Mouse (Mus musculus): ENCODE data around the gene Cers6. TPM values are rescaled to one million over a fixed set of nuclear protein-coding genes. Genes with fewer than 3 reads are reported as not detected.

Gene Cers6
- polyA plus RNA-seq, 1 experiment from 2014 or later: 3.6 TPM

DNA sequence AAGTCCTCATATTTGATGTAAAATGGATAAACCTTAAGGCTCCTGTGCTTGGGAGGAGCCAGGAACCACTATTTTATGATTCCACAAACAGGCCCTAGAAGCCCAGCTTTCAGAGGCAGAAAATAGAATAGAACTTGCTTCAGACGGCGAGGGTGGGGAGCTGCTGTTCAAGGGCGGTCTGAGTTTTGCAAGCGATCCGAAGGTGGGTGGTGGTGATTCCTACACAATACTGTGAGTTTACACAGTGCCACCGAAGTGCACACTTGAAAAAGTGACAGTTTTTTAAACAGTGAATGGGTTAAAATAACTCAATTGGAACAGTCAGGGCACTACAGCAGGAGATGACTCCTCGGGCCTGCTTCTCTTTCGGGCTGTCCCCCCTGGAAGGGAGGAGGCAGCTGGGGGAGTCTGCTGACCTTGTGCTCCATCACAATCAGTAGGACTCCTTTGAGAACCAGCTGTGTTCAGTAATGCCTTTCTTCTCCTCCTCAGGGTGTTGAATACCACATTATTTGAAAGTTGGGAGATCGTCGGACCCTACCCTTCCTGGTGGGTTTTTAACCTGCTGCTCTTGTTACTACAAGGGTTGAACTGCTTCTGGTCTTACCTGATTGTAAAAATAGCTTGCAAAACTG, 243.4 kb downstream of the Cers6 start:
- WGBS (ENCODE audit: insufficient replicate concordance): 63% methylated on average over 10 of the region's 10 CpGs
- no peaks in the 10 kb centered on the region for H3K9me3 ChIP-seq (replicated peaks)
- no peak for DNase-seq

DNA sequence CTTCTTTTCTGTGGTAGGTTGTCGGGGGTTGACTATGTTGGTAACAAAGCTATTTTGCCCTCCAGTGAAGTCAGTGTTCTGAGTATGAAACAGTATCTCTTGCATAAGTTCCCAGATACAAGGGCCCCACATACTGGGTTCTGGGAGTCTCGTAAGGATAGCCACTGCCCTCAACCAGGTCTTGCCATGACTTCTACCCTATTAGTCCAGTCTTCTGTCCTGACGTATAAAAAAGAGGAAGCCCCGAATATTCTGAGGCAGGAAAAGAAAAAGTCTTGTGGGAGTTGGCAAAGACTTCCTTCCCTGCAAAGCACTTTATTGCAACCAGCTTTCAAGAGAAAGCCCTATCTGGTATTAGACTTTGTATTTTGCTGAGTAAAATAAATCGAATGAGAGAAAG, 248.0 kb downstream of the Cers6 start:
- no peak for DNase-seq
- H3K27ac ChIP-seq: no peak overlapping the region
- H3K36me3 ChIP-seq: no peaks in the 10 kb centered on the region
- WGBS (ENCODE audit: insufficient replicate concordance): 45% methylated on average over 5 of the region's 5 CpGs
- H3K4me1 ChIP-seq (replicated peaks): no peaks in the 10 kb centered on the region
- no peak overlapping the region for H3K4me3 ChIP-seq (replicated peaks)
- H3K9ac ChIP-seq: no peak overlapping the region
- no peak overlapping the region for H3K4me2 ChIP-seq
- ATAC-seq (ENCODE audit: low read depth): no peak
- no peaks in the 10 kb centered on the region for H3K27me3 ChIP-seq
- H3K9me3 ChIP-seq (replicated peaks): no peaks in the 10 kb centered on the region

More for the DNA sequence above, 243.4 kb downstream of the Cers6 start:
- no peak overlapping the region for H3K4me2 ChIP-seq
- no peak overlapping the region for H3K4me3 ChIP-seq (replicated peaks)
- no peaks in the 10 kb centered on the region for H3K36me3 ChIP-seq
- H3K4me1 ChIP-seq (replicated peaks): no peaks in the 10 kb centered on the region
- no peak overlapping the region for H3K27ac ChIP-seq
- no peaks in the 10 kb centered on the region for H3K27me3 ChIP-seq
- no peak for ATAC-seq (ENCODE audit: low read depth)
- H3K9ac ChIP-seq: no peak overlapping the region

DNA sequence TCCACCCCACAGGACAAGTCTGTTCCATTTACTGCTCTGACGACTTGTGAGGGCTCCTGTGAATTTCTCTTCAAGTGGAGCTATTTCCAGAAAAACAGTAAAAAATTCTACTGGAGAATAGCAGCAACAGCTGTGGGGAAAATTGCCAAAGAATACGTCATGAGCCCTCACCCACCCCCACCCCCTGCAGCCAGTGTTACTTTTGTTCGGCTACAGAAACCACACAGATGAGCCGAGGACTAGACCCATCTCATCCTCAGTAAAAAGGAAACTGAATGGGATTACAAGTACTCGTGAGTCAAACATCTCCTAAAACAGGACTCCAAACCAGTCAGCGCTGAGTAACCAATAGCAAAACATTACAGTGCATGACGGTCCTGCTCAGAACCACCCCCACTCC, 248.5 kb downstream of the Cers6 start:
- 46% methylated on average over 7 of the region's 7 CpGs for WGBS (ENCODE audit: insufficient replicate concordance)
- H3K4me1 ChIP-seq (replicated peaks): no peaks in the 10 kb centered on the region
- no peak overlapping the region for H3K4me2 ChIP-seq
- no peaks in the 10 kb centered on the region for H3K9me3 ChIP-seq (replicated peaks)
- H3K27ac ChIP-seq: no peak overlapping the region
- no peak overlapping the region for H3K9ac ChIP-seq
- H3K4me3 ChIP-seq (replicated peaks): no peak overlapping the region
- no peaks in the 10 kb centered on the region for H3K36me3 ChIP-seq
- DNase-seq (no peak), ATAC-seq (ENCODE audit: low read depth) (no peak)
- no peaks in the 10 kb centered on the region for H3K27me3 ChIP-seq

DNA sequence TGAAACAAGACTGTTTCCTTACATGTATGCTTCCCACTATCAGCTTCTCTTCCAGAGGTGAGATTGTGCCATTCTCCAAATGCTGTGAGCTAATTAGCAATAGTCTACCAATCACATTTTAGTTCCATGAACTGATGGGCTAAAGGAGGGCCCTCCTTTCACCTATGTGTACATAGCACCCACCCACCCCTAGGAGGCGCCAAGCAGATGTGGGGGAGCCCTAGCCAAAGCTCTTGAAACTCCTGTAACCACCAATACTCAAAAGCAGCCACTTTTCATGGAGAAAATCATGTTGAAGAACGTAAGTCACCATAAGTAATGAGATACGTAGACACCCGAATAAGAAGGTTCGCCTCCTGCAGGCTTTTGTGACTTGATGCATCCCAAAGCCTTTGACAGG, 251.4 kb downstream of the Cers6 start:
- 82% methylated on average over 5 of the region's 5 CpGs for WGBS (ENCODE audit: insufficient replicate concordance)
- Histone ChIP-seq H3K27me3 (no peaks in the 10 kb centered on the region), H3K27ac (no peak overlapping the region)

DNA sequence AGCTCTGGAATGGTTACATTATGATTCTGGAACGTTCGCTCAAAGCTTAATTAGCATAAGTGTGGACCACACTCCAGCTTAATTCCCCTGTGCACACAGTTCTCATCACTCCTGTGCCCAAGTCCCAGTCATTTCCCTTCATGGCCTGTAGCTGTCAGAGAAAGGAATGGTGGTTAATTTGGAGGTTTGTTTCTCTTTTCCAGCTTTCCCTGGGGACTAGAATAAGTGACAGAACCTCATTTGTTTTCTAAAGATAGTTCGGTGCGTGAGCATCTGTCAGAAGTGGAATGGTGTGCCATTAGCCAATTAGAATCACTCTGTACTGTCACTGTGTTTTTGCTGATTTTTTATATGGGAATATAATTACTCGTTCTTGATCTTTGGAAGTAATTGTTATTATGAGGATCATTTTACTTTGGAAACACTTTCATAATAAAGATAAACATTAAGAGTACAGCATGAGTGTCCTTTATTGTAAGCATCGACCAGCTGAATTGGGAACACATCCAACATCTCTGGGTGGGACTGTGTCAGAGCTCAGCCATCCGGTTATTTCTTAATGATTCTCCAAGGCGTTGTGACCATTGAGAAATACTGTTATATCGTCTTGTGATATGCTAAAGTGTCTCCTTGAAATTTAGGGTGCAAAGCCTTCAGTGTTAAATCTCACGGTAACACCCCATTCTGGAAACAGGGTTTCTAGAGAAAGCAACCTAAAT, 252.7 kb downstream of the Cers6 start:
- WGBS (ENCODE audit: insufficient replicate concordance): 80% methylated on average over 10 of the region's 10 CpGs
- ATAC-seq (ENCODE audit: low read depth) (no peak), DNase-seq (no peak)
- Histone ChIP-seq H3K4me1 (replicated peaks) (no peaks in the 10 kb centered on the region), H3K36me3 (peaks cover 6% of the 10 kb centered on the region; the same call in 1 of the 2 replicates), H3K4me2 (no peak overlapping the region), H3K9me3 (replicated peaks) (no peaks in the 10 kb centered on the region), H3K27ac (no peak overlapping the region), H3K27me3 (no peaks in the 10 kb centered on the region), H3K4me3 (replicated peaks) (no peak overlapping the region), H3K9ac (no peak overlapping the region)

More for the DNA sequence above, 251.4 kb downstream of the Cers6 start:
- peaks cover 6% of the 10 kb centered on the region; the same call in 1 of the 2 replicates for H3K36me3 ChIP-seq
- no peak for DNase-seq
- no peak overlapping the region for H3K4me2 ChIP-seq
- no peak overlapping the region for H3K4me3 ChIP-seq (replicated peaks)
- H3K9me3 ChIP-seq (replicated peaks): no peaks in the 10 kb centered on the region
- H3K9ac ChIP-seq: no peak overlapping the region
- no peak for ATAC-seq (ENCODE audit: low read depth)
- H3K4me1 ChIP-seq (replicated peaks): no peaks in the 10 kb centered on the region

DNA sequence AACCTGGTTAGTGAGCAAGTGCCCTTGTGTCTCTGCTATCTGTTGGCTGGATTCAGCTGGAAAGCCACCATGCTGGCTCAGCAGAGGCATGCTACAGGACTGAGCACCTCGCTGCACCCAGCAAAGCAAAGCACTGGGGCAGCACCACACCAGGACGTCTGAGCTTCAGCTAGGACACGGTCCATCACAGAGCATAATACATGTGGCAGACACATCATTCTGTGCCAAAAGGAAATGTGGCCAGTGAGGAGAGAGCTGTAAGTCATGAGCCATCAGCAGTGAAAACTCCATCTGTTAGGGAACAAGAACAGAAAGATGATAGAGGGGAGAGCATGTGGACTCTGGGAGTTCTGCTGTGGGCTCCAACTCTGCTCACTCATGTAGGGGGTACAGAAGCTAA, 254.7 kb downstream of the Cers6 start:
- Histone ChIP-seq H3K27ac (no peak overlapping the region), H3K9me3 (replicated peaks) (no peaks in the 10 kb centered on the region), H3K36me3 (peaks cover 6% of the 10 kb centered on the region; the same call in 1 of the 2 replicates), H3K4me1 (replicated peaks) (no peaks in the 10 kb centered on the region), H3K27me3 (no peaks in the 10 kb centered on the region), H3K9ac (no peak overlapping the region), H3K4me3 (replicated peaks) (no peak overlapping the region), H3K4me2 (no peak overlapping the region)
- 75% methylated on average over 3 of the region's 3 CpGs for WGBS (ENCODE audit: insufficient replicate concordance)
- DNase-seq (no peak), ATAC-seq (ENCODE audit: low read depth) (no peak)

DNA sequence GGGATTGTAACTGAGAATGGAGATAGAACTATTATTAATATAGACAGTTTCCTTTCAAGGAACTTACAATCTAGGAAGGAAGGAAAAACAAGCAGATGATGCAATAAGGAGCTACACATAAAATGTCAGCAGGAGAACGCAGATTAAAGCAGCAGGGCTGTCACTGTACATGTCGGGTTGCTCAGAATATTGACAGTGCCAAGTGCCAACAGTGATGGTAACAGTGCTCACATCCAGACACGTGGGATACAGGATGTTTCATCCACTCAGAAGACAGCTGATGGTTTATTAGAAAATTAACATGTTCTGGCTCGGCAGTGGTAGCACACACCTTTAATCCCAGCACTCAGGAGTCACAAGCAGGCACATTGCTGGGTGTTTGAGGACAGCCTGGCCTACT, 255.5 kb downstream of the Cers6 start:
- 66% methylated on average over 4 of the region's 4 CpGs for WGBS (ENCODE audit: insufficient replicate concordance)
- Histone ChIP-seq H3K4me3 (replicated peaks) (no peak overlapping the region), H3K4me2 (no peak overlapping the region), H3K27me3 (no peaks in the 10 kb centered on the region), H3K36me3 (peaks cover 6% of the 10 kb centered on the region; the same call in 1 of the 2 replicates), H3K27ac (no peak overlapping the region), H3K4me1 (replicated peaks) (no peaks in the 10 kb centered on the region), H3K9me3 (replicated peaks) (no peaks in the 10 kb centered on the region), H3K9ac (no peak overlapping the region)
- DNase-seq: no peak
- no peak for ATAC-seq (ENCODE audit: low read depth)

DNA sequence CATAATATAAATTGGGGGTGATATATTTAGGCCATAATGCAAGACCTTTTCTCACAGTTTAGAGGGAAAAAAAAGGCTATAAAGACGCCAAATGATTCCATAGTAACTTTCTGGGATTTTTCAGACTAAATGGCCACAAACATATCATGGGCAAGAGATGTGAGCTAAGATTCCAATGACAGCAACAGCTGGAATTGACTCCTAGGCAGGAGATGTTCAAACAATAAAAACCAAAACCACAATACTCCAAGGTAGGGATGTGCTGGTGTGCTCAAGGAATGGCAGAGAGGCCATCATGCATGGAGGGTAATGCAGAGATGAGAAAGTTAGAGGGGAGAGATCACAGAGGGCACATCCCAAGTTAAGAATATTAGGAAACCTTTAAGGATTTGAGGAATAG, 257.8 kb downstream of the Cers6 start:
- Histone ChIP-seq H3K9me3 (replicated peaks) (no peaks in the 10 kb centered on the region), H3K27ac (no peak overlapping the region), H3K27me3 (no peaks in the 10 kb centered on the region), H3K36me3 (peaks cover 6% of the 10 kb centered on the region; the same call in 1 of the 2 replicates), H3K4me1 (replicated peaks) (no peaks in the 10 kb centered on the region), H3K9ac (no peak overlapping the region), H3K4me3 (replicated peaks) (no peak overlapping the region), H3K4me2 (no peak overlapping the region)
- ATAC-seq (ENCODE audit: low read depth) (no peak), DNase-seq (no peak)
- WGBS (ENCODE audit: insufficient replicate concordance): 59% methylated on average over 1 of the region's 1 CpGs

DNA sequence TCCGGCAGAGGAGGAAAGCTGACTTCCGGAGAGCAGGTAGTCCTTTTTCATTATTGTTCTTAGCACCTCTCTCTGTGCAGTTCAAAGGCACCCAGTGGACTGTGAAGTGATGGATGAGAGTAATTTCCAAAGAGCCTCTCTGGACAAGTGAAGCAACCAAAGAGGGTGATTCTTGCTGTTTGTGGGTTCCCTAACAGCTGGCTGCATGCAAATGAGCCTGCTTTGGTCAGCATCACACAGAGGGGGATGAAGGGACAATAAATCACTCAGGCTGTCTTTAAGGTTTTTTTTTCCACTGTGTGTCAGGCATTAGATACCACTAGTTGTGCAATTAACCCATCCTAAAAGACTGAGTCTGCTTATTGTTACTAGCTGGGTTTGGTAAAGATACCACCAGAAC, 258.5 kb downstream of the Cers6 start:
- Histone ChIP-seq H3K4me3 (replicated peaks) (no peak overlapping the region), H3K9ac (no peak overlapping the region), H3K27me3 (no peaks in the 10 kb centered on the region), H3K9me3 (replicated peaks) (no peaks in the 10 kb centered on the region), H3K4me2 (no peak overlapping the region), H3K27ac (no peak overlapping the region), H3K4me1 (replicated peaks) (no peaks in the 10 kb centered on the region), H3K36me3 (peaks cover 6% of the 10 kb centered on the region; the same call in 1 of the 2 replicates)
- no peak for ATAC-seq (ENCODE audit: low read depth)
- WGBS (ENCODE audit: insufficient replicate concordance): 73% methylated on average over 2 of the region's 2 CpGs
- DNase-seq: no peak

DNA sequence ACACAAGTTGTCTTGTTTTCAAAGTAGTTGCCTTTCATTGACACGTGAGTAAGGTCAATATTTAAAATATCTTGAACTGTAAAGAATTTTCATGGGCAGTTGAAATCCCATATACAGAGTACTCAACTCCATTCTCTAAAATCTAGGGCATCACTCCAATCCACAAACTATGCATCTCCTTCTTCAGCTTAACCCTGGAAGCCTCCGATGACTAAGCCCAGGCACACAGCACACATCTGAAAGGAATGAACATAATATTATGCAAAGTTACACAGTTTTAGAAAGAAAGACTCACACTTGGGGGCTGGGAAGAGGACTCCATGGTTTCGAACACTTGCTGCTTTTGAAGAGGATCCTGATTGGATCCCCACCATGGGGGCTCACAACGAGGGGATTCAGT, 260.4 kb downstream of the Cers6 start:
- no peak for ATAC-seq (ENCODE audit: low read depth)
- WGBS (ENCODE audit: insufficient replicate concordance): 69% methylated on average over 4 of the region's 4 CpGs

DNA sequence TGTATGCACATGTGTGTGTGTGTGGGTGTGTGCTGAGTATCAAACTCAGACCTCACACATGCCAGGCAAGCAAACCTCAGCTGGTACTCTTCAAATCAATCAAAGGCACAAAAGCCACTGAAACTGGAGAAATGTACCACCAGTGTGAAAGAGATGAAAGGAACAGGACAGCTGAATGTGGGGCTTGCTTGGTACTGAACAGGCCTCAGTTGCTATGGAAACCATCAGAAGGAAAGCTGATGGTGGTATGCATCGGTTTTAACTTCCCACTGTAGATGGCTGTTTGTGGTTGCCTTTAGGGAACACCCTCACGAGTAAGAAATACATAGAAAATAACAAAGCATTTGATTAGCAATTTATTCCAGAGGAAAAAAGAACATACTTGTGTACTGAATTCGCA, 264.2 kb downstream of the Cers6 start:
- Histone ChIP-seq H3K4me3 (replicated peaks) (no peak overlapping the region), H3K4me2 (no peak overlapping the region), H3K36me3 (no peaks in the 10 kb centered on the region), H3K27ac (no peak overlapping the region), H3K9ac (no peak overlapping the region), H3K27me3 (no peaks in the 10 kb centered on the region), H3K9me3 (replicated peaks) (no peaks in the 10 kb centered on the region), H3K4me1 (replicated peaks) (peaks cover 6% of the 10 kb centered on the region; the same call in 1 of the 2 replicates)
- no peak for ATAC-seq (ENCODE audit: low read depth)
- DNase-seq: no peak
- WGBS (ENCODE audit: insufficient replicate concordance): 30% methylated on average over 3 of the region's 3 CpGs

More for the DNA sequence above, 260.4 kb downstream of the Cers6 start:
- Histone ChIP-seq H3K9ac (no peak overlapping the region), H3K27ac (no peak overlapping the region), H3K27me3 (no peaks in the 10 kb centered on the region), H3K9me3 (replicated peaks) (no peaks in the 10 kb centered on the region), H3K4me2 (no peak overlapping the region), H3K4me3 (replicated peaks) (no peak overlapping the region), H3K36me3 (no peaks in the 10 kb centered on the region), H3K4me1 (replicated peaks) (no peaks in the 10 kb centered on the region)
- DNase-seq: no peak

DNA sequence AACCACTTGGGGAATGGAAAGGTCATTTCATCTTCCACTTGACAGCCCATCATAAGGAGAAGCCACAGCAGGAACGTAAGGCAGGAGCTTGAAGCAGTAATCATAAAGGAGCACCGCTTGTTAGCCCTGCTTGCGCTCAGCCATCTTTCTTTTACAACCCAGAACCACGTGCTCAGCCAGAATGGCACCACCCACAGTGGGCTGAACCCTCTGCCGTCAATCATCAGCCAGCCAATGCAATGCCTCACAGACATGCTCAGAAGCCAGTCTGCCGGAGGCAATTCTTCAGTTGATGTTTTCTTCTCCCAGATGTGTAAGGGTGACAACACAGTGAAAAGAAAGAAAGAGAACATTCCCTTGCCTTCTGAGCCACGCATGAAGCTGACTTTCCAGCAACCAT, 267.1 kb downstream of the Cers6 start:
- Histone ChIP-seq H3K4me1 (replicated peaks) (peaks cover 6% of the 10 kb centered on the region; the same call in 1 of the 2 replicates), H3K4me3 (replicated peaks) (no peak overlapping the region), H3K27me3 (no peaks in the 10 kb centered on the region), H3K27ac (no peak overlapping the region), H3K9me3 (replicated peaks) (no peaks in the 10 kb centered on the region), H3K36me3 (no peaks in the 10 kb centered on the region), H3K4me2 (no peak overlapping the region), H3K9ac (no peak overlapping the region)
- WGBS (ENCODE audit: insufficient replicate concordance): 66% methylated on average over 7 of the region's 7 CpGs
- ATAC-seq (ENCODE audit: low read depth) (no peak), DNase-seq (no peak)
